Mouse (Mus musculus) heart, embryonic 14.5 days (tissue): Measurements from ENCODE around the gene Ogfrl1. TPM values are rescaled to one million over a fixed set of nuclear protein-coding genes. Genes with fewer than 3 reads are reported as not detected.

Source experiments
- ATAC-seq: fragments of 200-750 bp; cut with Nextera tagmentation; 2 replicates; pipeline ENCODE4 v1.8.0; 2017; ENCODE audit warnings: low read depth, moderate TSS enrichment; ENCODE audit not compliant: insufficient number of reproducible peaks, insufficient read depth, low FRiP score
- H3K27ac ChIP-seq, 2 experiments: fragments of 200-500 bp in 1 of 2; fragments of 300-500 bp in 1 of 2; sonication (generic) in 1 of 2; replicated peaks in 1 of 2; 2 replicates each; pipeline ENCODE4 v1.5.1; 2012 to 2014; ENCODE audit warnings: low read depth in 2 of 2, low read length in 2 of 2, control low read depth in 1 of 2, mild to moderate bottlenecking in 1 of 2, mixed read lengths in 1 of 2; ENCODE audit not compliant: control insufficient read depth in 1 of 2, insufficient read depth in 1 of 2
- H3K27me3 ChIP-seq: fragments of 300-500 bp; sonication (generic); 2 replicates; pipeline ENCODE4 v1.6.1; 2014; ENCODE audit warnings: mild to moderate bottlenecking, low read length, control low read depth; ENCODE audit not compliant: control insufficient read depth, insufficient read depth
- H3K36me3 ChIP-seq: fragments of 300-500 bp; sonication (generic); 2 replicates; pipeline ENCODE4 v1.6.1; 2014; ENCODE audit warnings: mild to moderate bottlenecking, control low read depth, low read length, mixed read lengths; ENCODE audit not compliant: control insufficient read depth, insufficient read depth
- H3K4me1 ChIP-seq, 2 experiments: fragments of 200-500 bp in 1 of 2; fragments of 300-500 bp in 1 of 2; sonication (generic) in 1 of 2; 2 replicates each; pipeline ENCODE4 v1.6.1; 2012 to 2014; ENCODE audit warnings: low read length in 2 of 2, control low read depth in 1 of 2, mixed read lengths in 1 of 2; ENCODE audit not compliant: control insufficient read depth in 2 of 2, insufficient read depth in 2 of 2
- H3K4me2 ChIP-seq: fragments of 300-500 bp; sonication (generic); 2 replicates; pipeline ENCODE4 v1.6.1; 2014; ENCODE audit warnings: mild to moderate bottlenecking, low read length
- H3K4me3 ChIP-seq, 2 experiments: fragments of 200-500 bp in 1 of 2; fragments of 300-500 bp in 1 of 2; sonication (generic) in 1 of 2; 2 replicates each; pipeline ENCODE4 v1.5.1; 2012 to 2014; ENCODE audit warnings: low read length in 2 of 2, mild to moderate bottlenecking in 2 of 2, control low read depth in 1 of 2, low read depth in 1 of 2, moderate library complexity in 1 of 2; ENCODE audit not compliant: control insufficient read depth in 1 of 2, insufficient read depth in 1 of 2
- H3K9ac ChIP-seq: fragments of 300-500 bp; sonication (generic); 2 replicates; pipeline ENCODE4 v1.6.1; 2014; ENCODE audit warnings: mild to moderate bottlenecking, low read length
- H3K9me3 ChIP-seq: fragments of 300-500 bp; sonication (generic); 2 replicates; pipeline ENCODE4 v1.6.1; 2016; ENCODE audit warnings: low read length, control low read depth; ENCODE audit not compliant: control insufficient read depth
- WGBS: fragments of 180-500 bp; shearing (Covaris S2); extraction: QIAGEN DNeasy Blood & Tissue Kit; methylation state at CpG from one replicate; pipeline ENCODE4 v1.1.7; 2014; 5-methylcytosine and 5-hydroxymethylcytosine counted together
- polyA plus RNA-seq: library from polyadenylated mRNA; unstranded; fragments of >200 nt; fragmentation: Nextera tagmentation; extraction: Ambion mirVana; gene quantifications from 2 replicates; pipeline ENCODE4 v1.2.1, GENCODE M21; 2014

The Ogfrl1 gene
- polyA plus RNA-seq, 1 experiment from 2014 or later, result 11.5 TPM

DNA sequence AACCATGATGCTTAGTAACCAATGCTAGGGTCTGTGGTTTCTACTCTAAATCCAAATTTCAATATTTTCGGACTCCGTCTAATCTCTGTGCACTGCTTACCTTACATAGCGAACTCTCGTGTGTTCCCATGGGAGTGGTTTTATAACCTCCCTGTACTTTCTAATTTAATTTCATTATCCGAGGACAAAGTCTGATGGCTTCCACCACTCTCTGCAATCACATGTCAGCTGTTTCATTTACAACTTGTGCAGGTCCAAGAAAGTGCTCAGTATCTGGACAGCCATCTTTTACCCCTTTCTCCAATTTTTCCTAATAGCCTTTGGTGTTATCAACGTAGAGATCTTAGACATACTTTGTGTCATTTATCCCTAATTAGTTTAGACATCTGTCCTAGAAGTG, 44.7 kb downstream of the Ogfrl1 start:
- no peak for ATAC-seq
- H3K9ac ChIP-seq, result no peak overlapping the region
- WGBS, result 83% methylated on average over 6 of the region's 6 CpGs
- no peaks in the 10 kb centered on the region for H3K36me3 ChIP-seq
- no peak overlapping the region for H3K4me2 ChIP-seq
- H3K4me3 ChIP-seq, result no peak overlapping the region
- no peaks in the 10 kb centered on the region for H3K27me3 ChIP-seq
- no peaks in the 10 kb centered on the region for H3K9me3 ChIP-seq
- H3K4me1 ChIP-seq, result no peaks in the 10 kb centered on the region; a peak in 1 of 4 replicates
- no peak overlapping the region for H3K27ac ChIP-seq

DNA sequence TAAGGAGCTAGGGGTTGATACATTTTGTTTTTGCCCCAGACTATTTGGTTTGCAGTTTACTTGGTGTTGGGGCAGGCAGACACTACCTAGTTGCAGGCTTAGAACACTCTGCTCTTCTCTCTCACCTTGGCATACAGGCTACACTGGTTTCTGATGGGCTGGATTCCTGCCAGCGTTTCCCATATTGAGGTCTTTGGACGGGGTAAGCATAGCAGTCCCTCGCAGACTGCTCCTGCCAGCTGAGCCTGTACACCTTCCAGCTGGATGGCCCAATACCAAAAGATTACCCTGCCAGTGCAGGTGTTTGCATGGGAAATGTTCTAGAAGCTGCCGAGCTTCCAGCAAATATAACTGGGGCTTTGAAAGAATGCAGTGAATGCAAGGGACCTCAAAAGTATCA, 45.8 kb downstream of the Ogfrl1 start:
- ATAC-seq, result no peak

DNA sequence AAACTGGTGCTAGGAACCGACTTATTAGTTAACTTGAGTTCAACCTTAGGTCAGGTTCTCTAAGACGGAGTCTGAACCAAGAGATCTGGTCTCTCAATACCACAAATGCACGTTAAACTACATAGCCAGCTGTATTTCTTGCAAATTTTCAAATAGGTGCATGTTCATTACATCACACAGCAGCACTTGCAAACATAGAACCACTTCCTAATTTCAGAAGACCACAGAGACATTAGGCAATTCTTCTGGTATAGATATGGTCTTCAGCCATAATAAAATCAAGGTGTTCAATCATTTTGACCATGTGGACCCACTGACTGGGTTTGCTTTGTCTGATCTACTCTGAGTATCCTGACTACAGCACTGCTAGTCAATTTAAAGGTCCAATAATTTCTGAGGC, 51.9 kb downstream of the Ogfrl1 start:
- Histone ChIP-seq H3K36me3 (no peaks in the 10 kb centered on the region), H3K27me3 (no peaks in the 10 kb centered on the region), H3K4me2 (no peak overlapping the region), H3K9me3 (no peaks in the 10 kb centered on the region), H3K9ac (no peak overlapping the region), H3K4me1 (no peaks in the 10 kb centered on the region), H3K27ac (no peak overlapping the region), H3K4me3 (no peak overlapping the region)
- ATAC-seq, result no peak
- WGBS, result 70% methylated on average over 3 of the region's 3 CpGs

More for the DNA sequence above, 45.8 kb downstream of the Ogfrl1 start:
- Histone ChIP-seq H3K36me3 (no peaks in the 10 kb centered on the region), H3K4me3 (no peak overlapping the region), H3K27ac (no peak overlapping the region), H3K9ac (no peak overlapping the region), H3K9me3 (no peaks in the 10 kb centered on the region), H3K4me2 (no peak overlapping the region), H3K27me3 (no peaks in the 10 kb centered on the region), H3K4me1 (no peaks in the 10 kb centered on the region; a peak in 1 of 4 replicates)
- WGBS, result 57% methylated on average over 4 of the region's 4 CpGs

DNA sequence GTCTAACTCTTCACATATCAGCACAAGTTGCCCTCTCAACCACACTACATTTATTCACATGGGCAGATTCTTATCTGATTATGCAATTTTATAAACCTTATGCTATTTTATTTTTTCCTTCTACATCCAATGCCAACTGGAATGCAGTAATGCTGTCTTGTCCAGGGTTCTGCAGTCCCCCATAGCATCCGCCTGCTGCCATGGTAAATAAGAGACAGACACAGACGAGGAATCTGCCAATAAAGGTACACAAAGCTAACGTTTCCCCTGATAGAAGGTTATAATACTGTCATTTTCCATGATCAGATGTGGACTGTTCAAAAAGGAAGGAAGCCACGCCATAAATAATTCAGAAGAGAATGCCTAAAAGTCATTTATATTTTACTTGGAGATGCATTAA, 54.7 kb downstream of the Ogfrl1 start:
- no peak for ATAC-seq
- 77% methylated on average over 4 of the region's 4 CpGs for WGBS
- Histone ChIP-seq H3K27me3 (no peaks in the 10 kb centered on the region), H3K4me1 (no peaks in the 10 kb centered on the region), H3K36me3 (no peaks in the 10 kb centered on the region), H3K27ac (no peak overlapping the region), H3K4me3 (no peak overlapping the region), H3K4me2 (no peak overlapping the region), H3K9me3 (no peaks in the 10 kb centered on the region), H3K9ac (no peak overlapping the region)

DNA sequence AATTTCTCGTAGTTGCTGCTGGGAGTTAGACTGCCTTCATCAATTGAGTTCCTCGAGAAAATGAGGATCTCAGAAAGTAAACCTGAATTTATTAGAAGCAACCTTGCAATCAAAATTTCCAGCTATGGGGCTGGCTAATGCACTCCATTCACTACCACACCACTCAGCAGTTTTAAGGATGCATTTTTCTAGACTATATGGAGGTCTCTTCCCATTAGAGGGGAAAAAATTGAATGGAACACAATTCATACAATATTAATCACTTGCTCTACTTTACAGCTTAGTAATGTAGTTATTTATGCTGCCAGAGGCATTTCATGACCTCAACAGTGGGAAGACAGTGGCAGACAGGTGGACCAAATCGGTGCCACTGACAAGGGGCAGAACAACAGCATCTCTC, 55.3 kb downstream of the Ogfrl1 start:
- no peaks in the 10 kb centered on the region for H3K4me1 ChIP-seq
- no peaks in the 10 kb centered on the region for H3K27me3 ChIP-seq
- no peak for ATAC-seq
- H3K4me2 ChIP-seq, result no peak overlapping the region
- no peak overlapping the region for H3K9ac ChIP-seq
- no peak overlapping the region for H3K4me3 ChIP-seq
- WGBS, result 79% methylated on average over 3 of the region's 3 CpGs
- no peak overlapping the region for H3K27ac ChIP-seq
- H3K36me3 ChIP-seq, result no peaks in the 10 kb centered on the region
- H3K9me3 ChIP-seq, result no peaks in the 10 kb centered on the region

DNA sequence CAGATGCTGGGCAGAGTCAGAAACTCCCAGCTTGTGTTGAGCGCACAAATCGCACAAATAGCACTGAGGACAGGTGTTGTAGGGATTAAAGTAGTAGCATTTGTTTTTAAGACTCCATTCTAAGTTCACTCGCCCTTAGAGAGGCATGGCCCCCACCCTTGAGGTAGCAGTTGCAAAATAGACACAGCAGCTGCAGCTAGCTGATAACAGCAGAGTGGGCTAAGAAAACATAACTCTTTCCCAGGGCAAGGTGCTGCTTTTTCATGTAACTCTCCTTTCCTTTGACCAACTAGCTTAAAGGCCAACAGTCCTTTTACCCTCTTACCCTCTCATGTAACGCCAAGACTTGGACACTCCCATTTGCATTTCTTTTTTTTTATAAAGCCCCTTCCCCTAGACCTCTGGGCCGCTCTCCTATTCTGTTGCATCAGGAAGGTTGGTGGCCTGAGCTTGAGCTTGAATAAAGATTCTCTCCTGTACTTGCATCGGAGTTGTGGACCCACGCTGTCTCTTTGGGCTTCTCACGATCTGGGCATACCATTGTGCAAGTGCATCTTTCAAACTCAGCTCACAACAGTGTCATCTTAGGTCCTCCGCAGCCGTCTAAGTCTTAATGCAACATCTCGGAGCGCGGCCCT, 61.7 kb downstream of the Ogfrl1 start:
- no peaks in the 10 kb centered on the region for H3K36me3 ChIP-seq
- H3K4me1 ChIP-seq, result no peaks in the 10 kb centered on the region
- H3K4me2 ChIP-seq, result no peak overlapping the region
- no peaks in the 10 kb centered on the region for H3K27me3 ChIP-seq
- no peak overlapping the region for H3K4me3 ChIP-seq
- H3K9me3 ChIP-seq, result no peaks in the 10 kb centered on the region
- H3K27ac ChIP-seq, result no peak overlapping the region
- H3K9ac ChIP-seq, result no peak overlapping the region
- no peak for ATAC-seq
- WGBS, result 78% methylated on average over 13 of the region's 13 CpGs

DNA sequence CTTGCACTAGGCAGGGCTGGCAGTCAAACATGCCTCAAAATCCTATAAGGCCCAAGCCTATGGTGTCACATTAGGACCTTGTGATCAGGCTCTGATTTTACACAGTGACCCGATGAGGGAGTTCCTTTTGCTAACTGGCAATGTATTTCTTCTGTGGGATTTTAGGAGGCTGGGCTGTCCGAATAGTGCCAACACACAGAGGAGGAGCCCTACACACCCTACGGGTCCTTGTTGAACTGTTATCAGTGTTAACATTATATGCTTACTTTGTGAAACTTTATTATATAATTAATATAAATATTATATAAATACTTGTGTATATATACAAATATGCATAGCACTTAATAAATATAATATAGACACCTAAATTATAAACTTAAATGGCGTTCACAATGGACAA, 62.5 kb downstream of the Ogfrl1 start:
- Histone ChIP-seq H3K27ac (no peak overlapping the region), H3K9me3 (no peaks in the 10 kb centered on the region), H3K4me3 (no peak overlapping the region), H3K27me3 (no peaks in the 10 kb centered on the region), H3K36me3 (no peaks in the 10 kb centered on the region), H3K4me1 (no peaks in the 10 kb centered on the region; a peak in 1 of 4 replicates), H3K4me2 (no peak overlapping the region), H3K9ac (no peak overlapping the region)
- WGBS, result 87% methylated on average over 4 of the region's 4 CpGs
- no peak for ATAC-seq

DNA sequence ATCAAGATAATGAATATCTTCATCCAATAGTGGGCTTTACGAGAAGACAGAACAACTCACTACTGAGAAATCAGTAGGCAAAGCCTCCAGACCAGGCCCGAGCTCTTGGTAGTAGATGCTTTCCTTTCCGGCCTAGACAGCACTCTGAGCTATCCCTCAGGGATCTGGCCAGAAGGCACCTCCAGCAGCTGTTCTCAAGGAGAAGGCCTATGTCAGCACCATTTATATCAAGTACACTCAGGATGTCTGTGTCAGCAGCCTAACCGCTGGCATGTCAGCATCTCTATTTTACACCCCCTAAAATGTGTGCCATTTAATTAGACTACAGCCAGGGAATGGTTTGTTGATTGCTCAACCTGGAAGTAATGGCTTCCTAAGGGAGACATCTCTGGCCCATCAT, 65.4 kb downstream of the Ogfrl1 start:
- 79% methylated on average over 4 of the region's 4 CpGs for WGBS
- Histone ChIP-seq H3K27me3 (no peaks in the 10 kb centered on the region), H3K9me3 (no peaks in the 10 kb centered on the region), H3K4me1 (no peaks in the 10 kb centered on the region; a peak in 1 of 4 replicates), H3K4me3 (no peak overlapping the region), H3K27ac (no peak overlapping the region), H3K4me2 (no peak overlapping the region), H3K36me3 (no peaks in the 10 kb centered on the region), H3K9ac (no peak overlapping the region)
- no peak for ATAC-seq
